Mouse (Mus musculus) spleen, adult 2 months (tissue): ENCODE data around the gene Rbm14. TPM values are rescaled to one million over a fixed set of nuclear protein-coding genes. Genes with fewer than 3 reads are reported as not detected.

ENCODE experiments used
- DNase-seq, 2 experiments: peaks; one replicate each; pipeline versions ENCODE4 v3.0.0 to v3.0.0-alpha.2; 2012 to 2021; ENCODE audit warnings: low spot score in 2 of 2, low read depth in 1 of 2
- H3K27ac ChIP-seq: fragments of 200-500 bp; 2 replicates; pipeline ENCODE4 v1.5.1; 2012; ENCODE audit warnings: low read length, inconsistent platforms; ENCODE audit not compliant: insufficient read depth
- H3K27me3 ChIP-seq: fragments of 200-500 bp; 2 replicates; pipeline ENCODE4 v1.6.1; 2012; ENCODE audit warnings: mild to moderate bottlenecking, moderate library complexity, low read length, inconsistent platforms; ENCODE audit not compliant: control insufficient read depth, insufficient read depth
- H3K36me3 ChIP-seq: fragments of 200-500 bp; 2 replicates; pipeline ENCODE4 v1.6.1; 2012; ENCODE audit warnings: mild to moderate bottlenecking, low read length, inconsistent platforms; ENCODE audit not compliant: control insufficient read depth, insufficient read depth
- H3K4me1 ChIP-seq: fragments of 200-500 bp; 2 replicates; pipeline ENCODE4 v1.6.1; 2011; ENCODE audit warnings: inconsistent platforms; ENCODE audit not compliant: control insufficient read depth, insufficient read depth, insufficient read length
- H3K4me3 ChIP-seq: fragments of 200-500 bp; 2 replicates; pipeline ENCODE4 v1.5.1; 2011; ENCODE audit warnings: mild to moderate bottlenecking, inconsistent platforms; ENCODE audit not compliant: insufficient read depth, insufficient read length; ENCODE audit errors: extremely low read depth
- CTCF ChIP-seq: fragments of 200-500 bp; IDR thresholded peaks from 2 replicates; pipeline ENCODE4 v1.5.1; 2011; ENCODE audit warnings: mild to moderate bottlenecking, inconsistent platforms; ENCODE audit not compliant: insufficient read depth, insufficient read length, insufficient replicate concordance; ENCODE audit errors: extremely low read depth
- POLR2A ChIP-seq: fragments of 200-500 bp; IDR thresholded peaks from 2 replicates; pipeline ENCODE4 v1.6.1; 2011; ENCODE audit warnings: low read depth, low read length, inconsistent platforms
- WGBS: fragments of 180-500 bp; shearing (Covaris S2); methylation state at CpG from one replicate; pipeline ENCODE4 v1.1.7; 2018; 5-methylcytosine and 5-hydroxymethylcytosine counted together
- polyA plus RNA-seq: library from polyadenylated mRNA; depleted of rRNA; stranded (reverse); fragments of >200 nt; gene quantifications from 2 replicates; pipeline ENCODE4 v1.2.3, GENCODE M21; 2012

Gene Rbm14
- polyA plus RNA-seq, 1 experiment: 50.0 TPM

GRCm38 (mm10) chr19:4849800-4850199, 38.4 kb upstream of the Rbm14 start:
- WGBS: 81% methylated on average over 4 of the region's 4 CpGs
- no peak for TF ChIP-seq POLR2A
- no peak for TF ChIP-seq CTCF
- Histone ChIP-seq H3K4me3 (no peak overlapping the region), H3K4me1 (no peaks in the 10 kb centered on the region), H3K27me3 (peaks cover 2% of the 10 kb centered on the region; the same call in 1 of the 2 replicates), H3K36me3 (no peaks in the 10 kb centered on the region), H3K27ac (no peak overlapping the region)
- DNase-seq: no peak

- H3K4me3 ChIP-seq: no peak overlapping the region
- no peaks in the 10 kb centered on the region for H3K27me3 ChIP-seq
- H3K4me1 ChIP-seq: no peaks in the 10 kb centered on the region
- H3K36me3 ChIP-seq: no peaks in the 10 kb centered on the region
- TF ChIP-seq POLR2A (no peak), CTCF (peak; percentile 32; the same call in 1 of the 2 replicates)
- no peak for DNase-seq
- WGBS: 26% methylated on average over 7 of the region's 7 CpGs
- no peak overlapping the region for H3K27ac ChIP-seq
Measured at GRCm38 (mm10) chr19:4847490-4847889, 36.1 kb upstream of the Rbm14 start.

- 65% methylated on average over 2 of the region's 2 CpGs for WGBS
Measured at GRCm38 (mm10) chr19:4845846-4846245, 34.4 kb upstream of the Rbm14 start.

GRCm38 (mm10) chr19:4842611-4843010, 31.2 kb upstream of the Rbm14 start:
- Histone ChIP-seq H3K27ac (peak overlapping the region; percentile 61; the same call in 1 of the 2 replicates), H3K4me3 (no peak overlapping the region), H3K4me1 (peaks cover 3% of the 10 kb centered on the region; the same call in 1 of the 2 replicates), H3K27me3 (no peaks in the 10 kb centered on the region), H3K36me3 (no peaks in the 10 kb centered on the region)
- no peak for DNase-seq
- TF ChIP-seq CTCF: no peak
- TF ChIP-seq POLR2A: no peak
- 42% methylated on average over 2 of the region's 2 CpGs for WGBS

More at GRCm38 (mm10) chr19:4845846-4846245, 34.4 kb upstream of the Rbm14 start:
- no peak overlapping the region for H3K27ac ChIP-seq
- no peaks in the 10 kb centered on the region for H3K36me3 ChIP-seq
- no peak overlapping the region for H3K4me3 ChIP-seq
- no peaks in the 10 kb centered on the region for H3K27me3 ChIP-seq
- no peak for DNase-seq
- no peak for TF ChIP-seq POLR2A
- no peak for TF ChIP-seq CTCF
- H3K4me1 ChIP-seq: no peaks in the 10 kb centered on the region

GRCm38 (mm10) chr19:4840848-4841247, 29.4 kb upstream of the Rbm14 start:
- Histone ChIP-seq H3K27me3 (no peaks in the 10 kb centered on the region), H3K4me1 (peaks cover 3% of the 10 kb centered on the region; the same call in 1 of the 2 replicates), H3K27ac (no peak overlapping the region), H3K4me3 (no peak overlapping the region), H3K36me3 (no peaks in the 10 kb centered on the region)
- DNase-seq: no peak
- no peak for TF ChIP-seq POLR2A
- no peak for TF ChIP-seq CTCF
- 83% methylated on average over 9 of the region's 9 CpGs for WGBS

- Histone ChIP-seq H3K27ac (no peak within 1 kb of the TSS), H3K27me3 (no peaks in the 10 kb centered on the region), H3K4me3 (peak within 1 kb of the TSS; percentile 68), H3K4me1 (peaks cover 3% of the 10 kb centered on the region; the same call in 1 of the 2 replicates), H3K36me3 (no peaks in the 10 kb centered on the region)
- TF ChIP-seq CTCF (no peak), POLR2A (peak; percentile 26; the same call in 1 of the 2 replicates)
- DNase-seq: peak; percentile 84 to 92
- 1% methylated on average over 25 of the region's 25 CpGs for WGBS
Measured at GRCm38 (mm10) chr19:4839149-4839548, 27.7 kb upstream of the Rbm14 start, which contains the start of the genes Ccs and Ccdc87. Ccs (minus strand) TSS chr19:4839332. Ccdc87 (plus strand) TSS chr19:4839366.

- Histone ChIP-seq H3K27me3 (no peaks in the 10 kb centered on the region), H3K4me3 (peak overlapping the region; percentile 68), H3K36me3 (no peaks in the 10 kb centered on the region), H3K27ac (no peak overlapping the region), H3K4me1 (peaks cover 3% of the 10 kb centered on the region; the same call in 1 of the 2 replicates)
- TF ChIP-seq CTCF: no peak
- TF ChIP-seq POLR2A: no peak
- no peak for DNase-seq
- WGBS: 30% methylated on average over 10 of the region's 10 CpGs
Measured at GRCm38 (mm10) chr19:4838526-4839140, 27.2 kb upstream of the Rbm14 start.
